Mouse (Mus musculus): ENCODE measurements around the gene C1qtnf1. TPM values are rescaled to one million over a fixed set of nuclear protein-coding genes. Genes with fewer than 3 reads are reported as not detected.
A peak's percentile ranks its signal among the peaks of the same experiment; 100 is the strongest.

The C1qtnf1 gene
- total and polyA plus RNA-seq, 3 experiments: 15.2 to 16.0 (median 15.3) TPM

DNA sequence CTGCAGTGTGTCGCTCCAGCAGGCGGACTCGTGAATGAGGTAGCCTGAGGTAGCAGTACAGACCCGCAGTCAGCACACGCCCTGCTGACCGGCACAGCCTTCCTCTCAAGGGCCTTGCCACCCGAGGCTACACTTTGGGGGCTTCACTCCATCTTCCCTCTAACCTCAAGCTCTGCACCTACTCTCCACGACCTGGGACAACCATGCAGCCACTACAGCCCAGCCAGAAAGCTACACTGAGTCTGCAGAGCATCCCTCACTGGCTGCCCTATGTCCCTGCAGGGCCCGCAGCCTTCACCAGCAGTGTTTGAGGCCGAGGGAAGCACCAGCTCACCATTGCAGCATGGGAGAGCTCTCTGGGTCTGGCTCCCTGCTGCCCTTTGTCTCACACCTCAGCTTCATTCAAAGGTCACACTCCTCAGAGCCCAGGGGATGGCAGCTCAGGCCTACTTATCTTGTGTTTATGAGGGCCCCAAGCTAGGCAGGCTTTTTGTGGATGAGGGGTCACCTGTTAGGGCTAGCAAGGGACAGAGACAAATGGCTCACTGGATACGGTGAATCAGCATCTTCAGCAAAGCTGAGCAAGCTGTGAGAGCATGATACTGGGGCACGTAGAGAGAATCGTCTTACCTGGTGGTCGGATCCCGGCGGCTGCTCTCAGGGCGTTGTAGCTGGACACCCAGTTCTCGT lies 19.8 kb upstream of the C1qtnf1 start:
- no peak overlapping the region for H3K9ac ChIP-seq (ENCODE audit: low read depth, low read length)
- no peaks in the 10 kb centered on the region; the same call in 1 of the 2 replicates for H3K36me3 ChIP-seq (ENCODE audit: control insufficient read depth, insufficient read depth, low read length)
- no peaks in the 10 kb centered on the region for H3K79me2 ChIP-seq (replicated peaks; ENCODE audit: control insufficient read depth, insufficient read depth, low read length)
- H3K27ac ChIP-seq: no peak overlapping the region
- H3K4me3 ChIP-seq: no peak overlapping the region
- peak in 1 of 2 experiments; percentile 17 for DNase-seq
- intact Hi-C loops (cut with DNase I): no loop called here
- WGBS: 81% methylated on average over 18 of the region's 18 CpGs
- no peaks in the 10 kb centered on the region for H3K27me3 ChIP-seq (ENCODE audit: control insufficient read depth, insufficient read depth, low read length)
- TF ChIP-seq CTCF (IDR thresholded peaks at IDR 0.05) (no peak), POLR2A (IDR thresholded peaks at IDR 0.05; ENCODE audit: insufficient read depth, low read depth, low read length) (no peak), EP300 (IDR thresholded peaks at IDR 0.05; ENCODE audit: insufficient read depth, low read depth, low read length) (no peak)
- peaks cover 7% of the 10 kb centered on the region for H3K4me1 ChIP-seq (ENCODE audit: control insufficient read depth, insufficient read depth, low read length)

GRCm38 (mm10) chr11:118409106-118410072 lies 18.6 kb upstream of the C1qtnf1 start:
- WGBS: 79% methylated on average over 12 of the region's 12 CpGs
- Histone ChIP-seq H3K9ac (ENCODE audit: low read depth, low read length) (no peak overlapping the region), H3K36me3 (ENCODE audit: control insufficient read depth, insufficient read depth, low read length) (no peaks in the 10 kb centered on the region; the same call in 1 of the 2 replicates), H3K4me3 (no peak overlapping the region), H3K79me2 (replicated peaks; ENCODE audit: control insufficient read depth, insufficient read depth, low read length) (no peaks in the 10 kb centered on the region), H3K27me3 (ENCODE audit: control insufficient read depth, insufficient read depth, low read length) (no peaks in the 10 kb centered on the region), H3K27ac (no peak overlapping the region), H3K4me1 (ENCODE audit: control insufficient read depth, insufficient read depth, low read length) (peaks cover 7% of the 10 kb centered on the region)
- intact Hi-C loops (cut with DNase I): no loop called here
- TF ChIP-seq EP300 (IDR thresholded peaks at IDR 0.05; ENCODE audit: insufficient read depth, low read depth, low read length) (no peak), CTCF (IDR thresholded peaks at IDR 0.05) (no peak), POLR2A (IDR thresholded peaks at IDR 0.05; ENCODE audit: insufficient read depth, low read depth, low read length) (no peak)
- no peak for DNase-seq

GRCm38 (mm10) chr11:118410073-118410444 lies 17.9 kb upstream of the C1qtnf1 start:
- WGBS: 72% methylated on average over 1 of the region's 1 CpGs
- H3K9ac ChIP-seq (ENCODE audit: low read depth, low read length): no peak overlapping the region
- DNase-seq: no peak
- no peak overlapping the region for H3K27ac ChIP-seq
- intact Hi-C loops (cut with DNase I): no loop called here
- no peak for TF ChIP-seq EP300 (IDR thresholded peaks at IDR 0.05; ENCODE audit: insufficient read depth, low read depth, low read length)
- no peak for TF ChIP-seq CTCF (IDR thresholded peaks at IDR 0.05)
- H3K79me2 ChIP-seq (replicated peaks; ENCODE audit: control insufficient read depth, insufficient read depth, low read length): no peaks in the 10 kb centered on the region
- H3K4me3 ChIP-seq: no peak overlapping the region
- peaks cover 6% of the 10 kb centered on the region for H3K4me1 ChIP-seq (ENCODE audit: control insufficient read depth, insufficient read depth, low read length)
- H3K27me3 ChIP-seq (ENCODE audit: control insufficient read depth, insufficient read depth, low read length): no peaks in the 10 kb centered on the region
- H3K36me3 ChIP-seq (ENCODE audit: control insufficient read depth, insufficient read depth, low read length): no peaks in the 10 kb centered on the region; the same call in 1 of the 2 replicates

DNA sequence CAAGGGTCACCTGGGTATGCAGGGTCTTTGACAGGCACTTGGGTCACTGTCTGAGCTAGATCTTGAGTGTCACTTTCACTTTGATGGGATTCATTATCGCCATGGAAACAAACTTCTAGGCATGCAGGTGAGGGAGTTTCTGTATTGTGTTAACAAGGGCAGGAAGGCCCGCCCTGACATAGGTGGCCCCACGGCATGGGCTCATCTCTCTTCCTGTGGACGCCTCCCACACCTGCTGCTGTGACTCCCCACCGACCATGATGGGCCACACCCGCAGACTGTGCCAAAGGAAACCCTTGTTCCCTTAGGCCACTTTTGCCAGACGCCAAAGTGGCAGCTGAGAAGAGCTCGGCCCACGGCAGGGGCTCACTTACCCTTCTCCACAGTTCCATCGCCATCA lies 17.5 kb upstream of the C1qtnf1 start:
- H3K27me3 ChIP-seq (ENCODE audit: control insufficient read depth, insufficient read depth, low read length): no peaks in the 10 kb centered on the region
- H3K27ac ChIP-seq: no peak overlapping the region
- H3K79me2 ChIP-seq (replicated peaks; ENCODE audit: control insufficient read depth, insufficient read depth, low read length): no peaks in the 10 kb centered on the region
- TF ChIP-seq EP300 (IDR thresholded peaks at IDR 0.05; ENCODE audit: insufficient read depth, low read depth, low read length): no peak
- no peak for TF ChIP-seq CTCF (IDR thresholded peaks at IDR 0.05)
- TF ChIP-seq POLR2A (IDR thresholded peaks at IDR 0.05; ENCODE audit: insufficient read depth, low read depth, low read length): no peak
- WGBS: 79% methylated on average over 10 of the region's 10 CpGs
- no peak overlapping the region for H3K9ac ChIP-seq (ENCODE audit: low read depth, low read length)
- H3K4me3 ChIP-seq: no peak overlapping the region
- intact Hi-C loops (cut with DNase I): no loop called here
- H3K36me3 ChIP-seq (ENCODE audit: control insufficient read depth, insufficient read depth, low read length): no peaks in the 10 kb centered on the region; the same call in 1 of the 2 replicates
- DNase-seq: no peak
- peaks cover 6% of the 10 kb centered on the region for H3K4me1 ChIP-seq (ENCODE audit: control insufficient read depth, insufficient read depth, low read length)

GRCm38 (mm10) chr11:118411271-118411670 lies 16.7 kb upstream of the C1qtnf1 start:
- no peak overlapping the region for H3K4me3 ChIP-seq
- WGBS: 96% methylated on average over 8 of the region's 8 CpGs
- no peak for DNase-seq
- no peak overlapping the region for H3K9ac ChIP-seq (ENCODE audit: low read depth, low read length)
- no peak overlapping the region for H3K27ac ChIP-seq
- H3K27me3 ChIP-seq (ENCODE audit: control insufficient read depth, insufficient read depth, low read length): no peaks in the 10 kb centered on the region
- no peaks in the 10 kb centered on the region; the same call in 1 of the 2 replicates for H3K36me3 ChIP-seq (ENCODE audit: control insufficient read depth, insufficient read depth, low read length)
- H3K79me2 ChIP-seq (replicated peaks; ENCODE audit: control insufficient read depth, insufficient read depth, low read length): no peaks in the 10 kb centered on the region
- intact Hi-C loops (cut with DNase I): no loop called here
- peaks cover 9% of the 10 kb centered on the region for H3K4me1 ChIP-seq (ENCODE audit: control insufficient read depth, insufficient read depth, low read length)
- TF ChIP-seq POLR2A (IDR thresholded peaks at IDR 0.05; ENCODE audit: insufficient read depth, low read depth, low read length) (no peak), EP300 (IDR thresholded peaks at IDR 0.05; ENCODE audit: insufficient read depth, low read depth, low read length) (no peak), CTCF (IDR thresholded peaks at IDR 0.05) (no peak)
